Mouse (Mus musculus): ENCODE results near the gene Slc52a3. TPM values are rescaled to one million over a fixed set of nuclear protein-coding genes. Genes with fewer than 3 reads are reported as not detected.
A peak's percentile ranks its signal among the peaks of the same experiment; 100 is the strongest.
"Not testable (repeated sequence)": the region's sequence is repeated elsewhere in the genome, so short reads cannot be mapped to it uniquely, and the experiment has no call there.

Gene Slc52a3
- total RNA-seq, 2 experiments from 2014 or later: 1.4 to 1.5 TPM

DNA sequence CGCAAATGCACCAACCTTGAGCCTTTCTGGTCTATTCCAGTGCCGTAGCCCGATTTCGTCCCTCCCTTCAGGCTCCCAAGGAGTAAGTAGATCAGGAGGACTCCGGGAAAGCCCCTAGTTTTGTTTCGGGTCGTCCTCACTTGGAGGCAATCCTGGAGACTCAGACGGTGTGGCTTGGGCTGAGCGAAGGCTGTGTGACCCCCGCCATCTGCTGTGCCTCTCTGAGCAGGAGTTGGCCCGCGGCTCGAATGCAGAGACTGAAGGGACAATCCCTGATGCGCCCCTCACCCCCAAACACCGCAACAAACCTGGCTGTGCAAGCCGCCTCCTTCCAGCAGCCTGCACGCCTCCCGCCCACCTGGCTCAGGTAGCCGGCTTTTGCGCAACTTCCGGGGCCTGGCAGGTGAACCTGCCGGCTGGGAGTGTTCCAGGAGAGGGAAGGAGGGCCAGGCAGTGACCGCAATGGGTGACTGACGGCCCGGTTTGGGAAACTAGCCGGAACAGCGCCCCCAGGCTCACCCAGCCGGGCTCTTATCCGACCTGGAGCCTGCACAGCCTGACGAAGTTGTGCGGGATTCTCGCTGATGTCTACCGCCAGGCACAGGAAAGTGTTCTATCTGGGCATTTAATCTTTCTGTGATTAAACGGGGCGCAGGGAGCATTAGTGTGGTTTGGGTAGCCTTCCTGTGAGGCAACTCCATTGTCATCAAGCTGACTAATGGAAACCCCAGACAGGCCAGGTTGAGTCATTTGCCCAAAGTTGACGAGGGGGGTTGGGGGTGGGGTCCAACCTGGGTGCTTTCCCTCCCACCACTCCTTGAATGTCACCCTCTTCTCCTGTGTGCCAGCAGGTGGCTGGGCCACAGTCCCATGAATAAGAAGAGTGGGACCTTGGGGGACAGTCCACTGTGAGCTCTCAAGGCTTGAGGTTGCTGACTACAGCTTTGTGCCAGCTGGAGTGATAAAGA is 22.4 kb upstream of the Slc52a3 start:
- no peak for DNase-seq

DNA sequence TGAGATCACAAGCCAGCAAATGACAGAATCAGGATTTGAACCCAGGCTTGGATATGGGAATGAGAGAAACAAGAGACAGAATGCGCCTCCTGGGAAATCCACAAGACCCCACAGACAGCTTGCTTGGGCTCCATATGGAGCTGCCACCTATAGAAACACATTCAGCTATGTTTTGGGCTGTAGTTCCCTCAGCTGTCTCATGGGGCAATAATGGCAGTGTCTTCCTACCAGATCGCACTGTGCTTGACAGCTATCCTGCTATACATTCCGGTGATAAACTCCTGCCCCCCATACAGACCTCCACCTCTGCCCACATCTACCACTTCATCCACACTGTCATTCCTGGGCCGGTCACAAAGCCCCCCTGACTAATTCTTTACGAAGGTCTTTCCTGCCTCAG is 21.0 kb upstream of the Slc52a3 start:
- no peak for DNase-seq

DNA sequence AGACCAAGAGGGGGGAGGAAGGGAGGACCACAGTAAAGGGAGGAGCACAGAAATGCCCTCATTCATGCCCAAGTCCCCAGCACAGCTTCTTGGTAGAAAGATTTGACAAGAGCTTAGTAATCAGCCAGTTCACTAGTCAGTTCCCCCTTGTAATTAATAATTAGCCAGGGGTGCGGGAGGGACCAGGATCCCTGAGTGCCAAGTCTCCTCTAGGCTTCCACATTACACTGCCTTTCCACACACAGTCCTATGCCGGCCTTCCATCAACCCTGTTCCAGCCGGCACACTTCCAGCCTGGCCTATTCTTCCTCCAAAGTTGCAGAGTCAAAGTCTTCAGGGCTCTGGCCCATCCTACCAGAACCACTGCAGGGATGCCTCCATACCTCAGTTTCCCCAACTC is 20.2 kb upstream of the Slc52a3 start:
- no peak for DNase-seq

DNA sequence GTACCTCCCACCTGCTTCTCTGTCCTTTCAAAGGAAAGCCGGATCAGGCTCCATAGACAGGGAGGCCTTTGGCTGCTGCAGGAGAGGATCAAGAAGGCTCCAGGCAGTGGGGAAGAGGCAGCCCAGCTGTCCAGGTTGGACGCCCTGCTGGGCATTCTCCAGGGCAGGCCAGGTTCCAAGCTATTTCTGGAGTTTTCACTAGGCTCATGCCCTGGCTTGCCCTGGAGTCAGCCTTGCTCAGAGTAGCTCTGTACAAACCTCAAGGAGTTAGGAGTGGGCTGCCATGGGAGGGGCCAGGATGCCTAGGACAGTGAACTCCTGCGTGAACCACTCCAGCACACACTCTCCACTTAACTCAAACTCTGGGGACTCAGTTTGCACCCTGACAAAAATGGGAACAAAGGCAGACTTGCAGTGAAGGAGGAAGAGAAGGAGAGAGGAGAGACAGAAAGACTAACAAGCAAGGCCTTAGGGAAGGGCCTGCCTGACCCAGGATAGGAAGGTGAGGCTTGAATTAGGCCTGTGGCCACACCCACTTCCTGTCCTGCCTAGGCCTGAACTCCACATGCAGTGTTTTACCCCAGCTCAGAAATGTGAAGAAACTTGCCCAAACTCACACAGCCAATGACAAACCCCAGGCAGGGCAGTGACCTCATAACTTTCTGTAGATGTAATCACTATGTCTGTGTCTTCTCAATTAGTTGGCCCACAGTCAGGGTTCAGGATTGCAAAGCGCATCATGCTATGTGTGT is 18.4 kb upstream of the Slc52a3 start:
- DNase-seq: peak; percentile 53

DNA sequence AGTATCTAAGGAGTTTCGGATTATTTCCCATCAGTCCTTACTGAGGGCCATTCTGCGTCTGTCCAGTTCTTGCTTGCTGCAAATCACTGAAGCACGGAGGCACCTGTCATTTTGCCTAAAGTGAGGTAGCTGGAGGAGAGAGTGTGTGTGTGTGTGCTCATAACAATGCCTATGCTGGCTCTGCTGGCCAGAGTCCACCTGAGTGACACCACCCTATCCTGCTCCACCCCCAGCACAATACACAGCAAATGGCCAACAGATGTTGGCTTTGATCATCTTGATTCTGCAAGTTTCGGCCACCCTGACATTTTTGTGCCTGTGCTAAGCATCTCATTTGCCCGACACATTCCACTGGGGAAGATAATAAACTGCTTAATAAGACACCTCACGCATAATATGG is 17.8 kb upstream of the Slc52a3 start:
- DNase-seq: no peak

DNA sequence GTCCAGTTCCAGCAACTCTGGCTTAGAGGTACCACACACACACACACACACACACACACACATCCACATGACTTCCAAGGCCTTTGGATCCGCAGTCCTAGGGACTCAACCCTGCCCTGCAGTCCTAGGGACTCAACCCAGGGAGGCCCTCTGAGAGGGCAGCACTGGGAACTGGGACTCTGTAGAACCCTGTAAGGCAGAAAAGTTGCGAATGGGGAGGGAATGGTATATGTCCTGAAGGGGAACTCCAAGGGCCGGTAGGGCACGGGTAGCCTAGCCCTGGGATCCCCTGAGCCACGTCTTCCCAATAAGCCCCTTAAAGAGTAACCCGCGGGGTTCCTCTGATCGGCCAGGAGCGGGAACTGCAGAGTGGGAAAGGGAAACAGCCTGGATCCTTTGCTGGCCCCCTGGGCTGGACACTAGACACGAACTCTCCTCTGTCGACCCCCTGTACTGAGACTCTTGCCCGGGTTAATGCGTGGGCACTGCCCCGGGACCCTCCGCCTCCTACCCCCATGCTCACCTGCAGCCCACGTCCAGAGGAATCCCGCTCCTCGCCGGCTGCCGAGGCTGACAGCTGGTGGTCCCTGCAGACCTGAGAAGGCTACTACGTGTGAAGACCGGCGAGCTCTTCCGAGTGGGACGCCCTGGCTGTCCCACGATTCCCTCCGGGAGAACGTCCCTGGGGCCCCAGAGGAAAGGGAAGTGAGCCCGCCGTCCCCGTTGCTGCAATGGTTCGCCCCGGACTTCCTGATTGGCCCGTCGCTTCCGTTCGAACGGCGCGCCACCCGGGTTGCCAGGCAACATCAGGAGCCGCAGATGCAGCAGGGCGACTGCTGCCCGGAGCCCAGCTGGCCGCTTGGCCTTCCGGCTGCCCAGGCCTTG is 16.6 kb upstream of the Slc52a3 start, which contains the start of gene Fam110a:
Gene Fam110a, minus strand, starts transcription at position 750 of the 885 bp plus-strand sequence.
- peak; percentile 93 for DNase-seq

DNA sequence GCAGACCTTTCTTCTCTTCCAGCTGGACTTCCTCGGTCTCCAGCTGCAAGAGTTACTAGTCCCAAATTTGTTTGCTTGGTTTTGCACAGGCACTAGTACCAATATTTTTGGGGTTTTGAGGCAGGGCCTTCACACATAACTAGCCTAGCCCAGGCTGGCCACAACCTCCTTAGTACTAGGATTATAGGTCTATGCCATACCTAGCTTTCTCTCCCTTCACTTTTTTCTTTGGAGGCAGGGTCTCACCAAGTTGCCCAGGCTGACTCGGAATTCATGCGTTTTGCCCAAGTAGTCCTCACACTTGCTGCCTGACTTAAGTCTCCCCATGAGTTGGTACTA is 16.0 kb upstream of the Slc52a3 start:
- DNase-seq: no peak

DNA sequence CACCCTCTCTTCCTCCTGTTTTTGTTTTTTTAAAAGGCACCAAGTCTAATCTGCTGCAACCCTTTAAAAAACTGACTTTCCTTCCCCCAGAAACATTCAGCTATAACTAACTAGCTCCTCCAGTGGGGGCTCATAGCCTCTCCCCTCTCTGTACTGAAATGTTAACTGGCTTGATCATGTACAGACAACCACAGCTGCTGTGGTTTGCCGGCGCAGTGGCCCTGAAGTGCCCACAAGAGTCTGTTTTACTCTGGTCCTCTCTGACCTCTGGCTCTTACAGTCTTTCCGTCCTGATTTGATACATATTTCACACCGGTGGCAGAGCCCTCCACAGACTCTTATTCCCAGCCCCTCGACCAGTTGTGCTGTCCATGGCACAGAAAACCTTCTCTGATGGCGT is 15.0 kb upstream of the Slc52a3 start:
- DNase-seq: no peak

DNA sequence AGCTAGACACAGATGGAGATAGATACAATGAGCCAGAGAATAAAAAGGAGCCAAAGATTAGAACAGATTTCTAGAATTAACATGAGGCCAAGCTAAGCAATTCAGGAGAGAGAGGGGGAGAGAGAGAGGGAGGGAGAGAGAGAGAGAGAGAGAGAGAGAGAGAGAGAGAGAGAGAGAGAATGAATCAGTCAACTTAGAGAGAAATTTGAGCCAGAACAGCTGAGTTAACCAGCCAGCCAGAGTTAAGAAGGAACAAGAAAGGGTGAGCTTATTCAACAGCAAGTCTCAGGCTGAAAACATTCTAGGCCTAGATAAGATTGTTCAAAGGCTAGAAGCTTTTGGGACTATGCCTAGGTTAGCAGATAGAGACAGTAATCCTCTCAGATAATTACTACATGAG is 13.8 kb upstream of the Slc52a3 start:
- DNase-seq: no peak

DNA sequence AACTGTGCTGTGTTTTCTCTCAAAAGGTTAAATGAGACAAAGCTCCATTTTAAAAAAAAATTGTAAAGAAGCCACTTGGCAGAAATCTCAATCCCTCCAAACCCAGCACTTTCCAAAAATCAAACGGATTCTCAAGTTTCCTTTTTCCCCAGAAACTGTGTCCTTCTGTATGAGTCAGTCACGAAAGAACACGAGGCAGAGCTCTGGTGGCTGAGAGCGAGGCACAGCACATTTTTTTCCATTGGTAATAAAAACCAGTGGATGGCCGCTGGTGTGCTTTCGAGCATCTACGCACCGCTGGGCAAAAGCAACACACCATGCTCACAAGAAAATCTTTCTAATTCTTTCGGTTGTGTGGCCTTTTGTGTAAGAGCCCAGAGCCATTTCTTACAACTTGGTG is 12.3 kb upstream of the Slc52a3 start:
- no peak for DNase-seq

DNA sequence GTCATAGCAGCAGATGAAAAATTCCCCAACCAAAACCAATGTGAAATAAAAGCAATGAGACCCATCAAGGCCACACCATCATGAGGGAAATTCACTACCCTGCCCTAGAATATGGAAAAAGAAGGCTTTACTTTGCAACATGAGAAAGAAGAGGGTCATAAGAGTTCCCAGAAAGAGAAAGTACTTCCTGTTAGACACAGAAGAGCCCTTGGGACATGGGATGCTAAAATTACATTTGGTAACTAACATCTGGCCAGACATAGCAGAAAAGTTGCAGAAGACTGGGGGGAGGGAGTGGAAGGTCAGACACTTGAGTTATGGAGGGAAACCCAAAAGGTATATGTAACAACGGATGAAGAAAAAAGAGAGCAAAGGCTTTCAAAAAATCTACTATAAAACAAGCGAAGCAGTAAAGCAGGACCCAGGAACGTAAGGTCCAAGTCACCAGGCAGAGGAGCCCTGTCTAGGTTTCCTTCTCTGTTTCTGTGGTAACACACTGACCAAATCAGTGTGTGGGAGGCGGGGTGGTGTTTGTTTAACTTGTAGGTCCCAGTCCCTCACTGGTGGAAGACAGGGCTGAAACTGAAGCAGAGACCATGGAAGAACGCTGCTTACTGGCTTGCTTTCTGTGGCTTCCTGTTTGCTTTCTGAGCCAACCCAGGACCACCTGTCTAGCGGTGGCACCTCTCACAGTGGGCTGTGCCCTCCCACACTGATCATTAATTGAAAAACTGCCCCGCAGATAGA is 10.7 kb upstream of the Slc52a3 start:
- DNase-seq: no peak

DNA sequence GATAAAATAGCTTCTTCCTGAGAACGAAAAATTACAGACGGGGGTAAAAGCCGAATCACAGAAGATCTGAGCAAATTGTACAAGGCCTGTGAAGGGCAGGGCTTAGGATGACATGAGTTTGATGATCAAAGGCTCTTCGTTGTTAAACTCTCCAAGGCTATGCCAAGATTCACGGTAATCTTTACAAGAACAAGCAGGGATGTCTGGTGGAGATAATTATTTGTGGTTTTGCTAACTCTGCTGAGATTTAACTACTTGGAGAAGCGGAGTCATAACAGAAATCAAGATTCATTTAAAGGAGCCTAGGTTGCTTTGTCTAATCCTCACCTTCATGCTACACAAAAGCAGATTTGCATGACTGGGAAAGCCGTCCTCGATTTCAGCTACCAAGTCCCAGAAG is 9.4 kb upstream of the Slc52a3 start:
- no peak for DNase-seq

DNA sequence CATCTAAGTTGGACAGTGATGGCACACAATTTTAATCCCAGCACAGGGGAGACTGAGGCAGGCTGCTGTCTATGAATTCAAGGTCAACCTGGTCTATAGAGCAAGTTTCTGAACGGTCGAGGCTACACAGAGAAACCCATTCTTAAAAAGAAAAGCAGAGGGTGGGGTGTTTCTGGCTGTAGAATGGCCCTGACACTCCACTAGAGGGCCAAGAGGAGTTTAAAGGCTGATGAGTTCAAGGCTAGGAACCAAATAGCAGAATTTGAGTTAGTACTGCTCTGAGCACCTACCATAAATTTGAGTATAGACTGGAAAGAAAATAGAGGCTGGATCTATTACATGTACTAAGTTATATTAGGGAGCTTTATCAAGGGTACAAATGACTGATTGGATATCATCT is 7.3 kb upstream of the Slc52a3 start:
- no peak for DNase-seq

DNA sequence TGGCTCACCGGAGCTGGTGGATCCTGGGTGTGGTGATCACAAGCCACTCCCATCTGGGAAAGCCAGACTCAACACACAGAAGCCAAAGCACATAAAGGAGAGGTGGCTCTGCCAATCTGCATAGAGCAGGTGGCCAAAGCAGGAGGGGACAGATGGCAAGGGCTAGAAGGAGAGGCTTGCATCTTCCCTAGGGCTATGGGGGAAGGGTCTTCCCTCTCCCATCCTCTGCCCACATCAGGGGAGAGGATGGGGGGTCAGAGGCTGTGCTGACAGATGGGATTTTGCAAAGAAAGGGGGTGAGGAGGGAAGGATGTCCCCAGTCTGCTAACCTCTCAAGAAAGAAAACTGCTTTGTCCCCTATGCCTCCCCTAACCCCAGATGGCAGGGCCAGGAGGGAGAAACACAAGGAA is 5.3 kb upstream of the Slc52a3 start:
- no peak for DNase-seq

DNA sequence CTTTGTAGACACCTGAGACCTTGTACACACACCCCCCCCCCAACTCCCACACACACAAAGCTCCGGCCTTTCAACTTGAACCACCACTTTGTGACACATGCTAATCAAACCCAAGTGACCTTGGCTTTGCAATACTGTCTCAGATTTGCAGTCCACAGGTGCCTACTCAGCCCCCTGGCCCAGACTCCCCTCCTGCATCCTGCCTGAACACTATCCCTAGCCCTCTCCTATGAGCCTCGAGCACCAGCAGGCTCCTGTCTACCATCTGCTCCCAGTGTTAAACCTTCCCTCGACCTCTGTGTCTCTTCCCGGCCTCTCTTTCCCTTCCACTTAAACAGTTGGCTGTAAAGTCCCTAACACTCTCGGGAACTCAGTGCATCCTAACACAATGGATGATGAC is 4.9 kb upstream of the Slc52a3 start:
- no peak for DNase-seq

DNA sequence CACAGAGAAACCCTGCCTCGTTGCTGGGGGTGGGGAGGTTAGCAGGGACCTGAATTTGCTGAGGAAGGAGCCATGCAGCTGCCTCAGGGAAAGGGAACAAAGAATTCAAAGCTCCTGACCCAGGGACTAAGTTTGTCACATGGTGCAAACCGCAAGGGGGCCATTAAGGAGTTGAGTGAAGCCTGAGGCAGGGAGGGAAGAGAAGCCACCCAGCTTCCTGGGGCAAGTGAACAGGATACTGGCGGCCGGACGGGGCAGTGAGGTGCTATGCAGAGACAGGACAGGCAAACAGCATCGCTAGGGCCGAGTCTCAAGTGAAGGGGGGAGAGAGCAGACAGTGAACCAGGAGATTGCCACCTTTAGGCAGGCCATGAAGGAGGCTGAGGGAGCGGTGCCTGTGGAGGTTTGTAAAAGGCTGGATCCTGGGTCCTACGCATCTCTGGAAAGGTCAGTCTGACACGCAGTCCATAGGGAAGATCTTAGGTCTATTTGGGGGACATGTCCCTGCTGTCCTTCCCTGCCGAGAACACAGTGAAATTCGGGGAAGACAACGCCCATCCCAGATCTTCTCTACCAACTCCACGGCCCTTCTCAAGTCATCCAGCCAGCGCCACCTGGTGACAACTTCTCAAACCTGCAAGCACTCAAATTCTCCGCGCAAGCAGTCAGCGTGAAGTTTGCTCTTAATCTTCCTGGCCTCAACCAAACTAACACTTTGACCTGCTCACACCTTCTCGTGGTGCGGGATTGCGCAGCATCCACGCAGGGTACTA is 1.8 kb upstream of the Slc52a3 start:
- DNase-seq: peak; percentile 86

DNA sequence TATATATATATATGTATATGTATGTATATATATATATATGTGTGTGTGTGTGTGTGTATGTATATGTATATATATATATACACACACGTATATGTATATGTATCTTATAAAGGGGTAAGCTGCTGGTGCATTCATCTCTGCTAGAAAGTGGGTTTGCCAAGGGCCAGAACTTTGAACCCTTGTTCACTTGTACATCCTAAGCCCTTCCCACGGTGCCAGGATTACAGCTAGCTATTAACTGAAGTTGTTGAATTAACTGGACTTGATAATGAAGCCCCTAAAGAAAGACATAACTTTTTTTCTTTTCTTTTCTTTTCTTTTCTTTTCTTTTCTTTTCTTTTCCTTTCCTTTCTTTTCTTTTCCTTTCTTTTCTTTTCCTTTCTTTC is 872 bp downstream of the Slc52a3 start:
- DNase-seq: not testable (repeated sequence)

DNA sequence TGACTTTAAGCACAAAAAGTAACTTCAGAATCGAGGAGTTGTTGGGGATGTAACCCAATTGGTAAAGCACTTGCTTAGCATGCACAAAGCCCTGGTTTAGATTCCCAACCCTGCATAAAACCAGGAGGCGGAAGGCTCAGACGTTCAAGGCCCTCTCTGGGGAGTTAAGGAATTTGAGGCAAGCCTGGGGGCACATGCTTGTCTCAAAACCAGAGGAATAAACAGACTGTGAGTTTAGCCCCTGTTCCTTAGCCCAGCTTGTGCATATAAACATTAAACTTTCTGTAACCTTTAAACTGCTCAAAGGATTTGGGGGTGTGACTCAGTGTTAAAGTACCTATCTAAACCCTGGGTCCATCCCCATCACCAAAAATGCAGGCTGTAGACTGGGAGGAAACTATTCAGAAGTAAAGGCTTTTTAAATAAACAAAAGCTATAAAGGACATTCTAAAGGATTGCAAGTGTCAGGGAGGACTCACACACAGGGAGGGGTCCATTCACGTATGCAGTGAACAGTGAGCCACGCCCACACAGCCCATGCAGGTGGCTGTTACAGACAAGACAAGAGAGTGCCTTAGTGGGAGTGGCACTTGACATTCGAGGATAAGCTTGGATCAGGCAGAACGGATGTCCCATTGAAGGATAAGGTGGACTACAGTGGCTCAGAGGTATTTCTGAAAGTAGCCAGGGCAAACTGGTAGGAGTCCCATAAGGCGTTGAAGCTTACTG is 1.6 kb downstream of the Slc52a3 start:
- no peak for DNase-seq

DNA sequence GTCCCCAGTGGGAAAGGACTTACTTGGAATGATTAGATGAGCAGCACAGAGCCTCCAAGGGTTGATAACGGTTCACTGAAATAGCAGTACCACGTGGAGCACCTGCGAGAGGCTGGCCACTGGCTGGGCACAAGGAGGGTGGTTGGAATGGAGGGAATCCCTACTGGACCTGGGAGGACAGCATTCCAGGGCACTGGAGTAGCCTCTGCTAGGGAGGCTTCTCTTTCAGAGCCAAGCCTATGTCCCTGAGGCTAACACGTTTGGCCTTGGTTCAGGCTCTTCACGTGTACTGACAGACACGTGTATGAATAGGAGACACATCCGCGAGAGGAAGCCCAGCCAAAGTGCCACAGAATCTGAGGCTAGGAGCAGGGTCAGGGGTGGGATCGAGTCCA is 2.2 kb downstream of the Slc52a3 start:
- DNase-seq: no peak

DNA sequence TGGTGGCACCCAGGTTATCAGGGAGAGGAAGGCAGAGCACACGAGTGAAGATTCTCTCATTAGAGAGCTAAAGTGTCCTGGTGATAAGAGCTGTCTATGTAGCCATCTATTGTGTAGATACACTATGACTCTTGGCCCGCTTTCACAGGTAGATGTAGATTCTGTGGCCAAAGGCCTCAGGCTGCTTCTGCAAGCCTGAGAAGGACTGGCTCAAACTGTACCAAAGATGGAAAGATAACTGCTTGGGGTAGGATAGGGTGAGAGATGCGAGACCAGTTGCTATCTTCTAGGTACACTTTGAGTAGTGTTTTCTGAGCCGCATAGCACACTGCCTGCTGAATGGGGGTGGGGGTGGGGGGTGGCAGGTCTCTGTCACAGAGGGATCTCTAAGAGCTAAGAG is 2.6 kb downstream of the Slc52a3 start:
- no peak for DNase-seq
